Mouse (Mus musculus) gastrocnemius, postnatal 14 days (tissue): ENCODE data around the gene Ppip5k2. TPM values are rescaled to one million over a fixed set of nuclear protein-coding genes. Genes with fewer than 3 reads are reported as not detected.

Experiments
- DNase-seq: peaks from one replicate; pipeline ENCODE4 v3.0.0; 2021; ENCODE audit warnings: mixed read lengths
- intact Hi-C: fragments of 180-260 bp; cut with DNase I; formaldehyde crosslinking; loops from one replicate; pipeline ENCODE4 v1.15.1; 2025; ENCODE audit warnings: low total_unique reads
- total RNA-seq, 2 experiments: library from RNA; stranded (reverse); gene quantifications; 2 replicates each; pipeline ENCODE4 v1.2.3; 2021

Gene Ppip5k2
- total RNA-seq, 2 experiments from 2014 or later, result 2.7 to 3.8 TPM

DNA sequence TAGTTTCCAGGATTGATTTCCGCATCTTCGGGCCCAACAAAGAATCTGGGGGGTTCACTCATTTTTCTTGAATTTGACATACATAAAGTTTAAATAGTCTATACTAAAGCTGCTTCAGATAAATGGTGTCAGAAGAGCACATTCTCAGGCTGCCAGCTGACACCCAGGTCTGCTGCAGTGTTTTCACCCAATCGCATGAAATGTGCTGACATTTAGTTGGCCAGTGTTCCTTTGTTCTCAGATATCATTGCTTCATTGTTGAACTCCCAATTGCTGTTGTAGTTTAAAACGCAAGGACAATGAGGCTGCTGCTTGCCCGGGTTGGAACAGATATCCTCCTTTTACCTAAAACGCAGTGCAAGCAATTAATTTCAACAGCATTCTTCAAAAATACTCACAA is 8.7 kb downstream of the Ppip5k2 start:
- intact Hi-C loops, result no loop called here
- DNase-seq, result no peak

GRCm38 (mm10) chr1:97760598-97760997 is 9.6 kb downstream of the Ppip5k2 start:
- intact Hi-C loops, result no loop called here
- DNase-seq, result no peak

- intact Hi-C loops, result no loop called here
- no peak for DNase-seq
These were observed 10.4 kb downstream of the Ppip5k2 start for GRCm38 (mm10) chr1:97759841-97760240.

- intact Hi-C loops, result no loop called here
These were observed 15.8 kb downstream of the Ppip5k2 start for GRCm38 (mm10) chr1:97754392-97754791.

GRCm38 (mm10) chr1:97753216-97753615 is 17.0 kb downstream of the Ppip5k2 start:
- DNase-seq, result no peak
- intact Hi-C loops, result no loop called here

More at GRCm38 (mm10) chr1:97754392-97754791, 15.8 kb downstream of the Ppip5k2 start:
- DNase-seq, result no peak

GRCm38 (mm10) chr1:97748163-97748562 is 22.0 kb downstream of the Ppip5k2 start:
- intact Hi-C loops, result no loop called here
- no peak for DNase-seq

- intact Hi-C loops, result no loop called here
- DNase-seq, result no peak
These were observed 23.9 kb downstream of the Ppip5k2 start for GRCm38 (mm10) chr1:97746261-97746660.

DNA sequence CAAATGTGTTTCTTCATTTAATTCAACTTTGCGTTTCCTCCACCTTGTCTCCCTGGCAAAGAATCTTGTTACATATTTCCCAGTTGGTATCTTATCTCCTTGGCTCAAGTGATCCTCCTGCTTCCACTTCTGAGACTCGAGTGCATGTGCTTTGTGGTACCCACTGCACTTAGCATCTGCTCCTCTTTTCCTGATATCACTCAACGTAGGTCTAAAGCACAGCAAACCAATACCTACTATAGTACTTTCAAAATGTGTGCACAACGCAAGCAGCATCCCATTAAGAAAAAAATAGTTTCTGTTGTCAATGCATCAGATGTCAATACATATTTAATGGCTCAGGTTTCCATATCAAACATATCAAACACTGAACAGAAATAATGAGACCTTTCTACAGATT is 24.5 kb downstream of the Ppip5k2 start:
- DNase-seq, result no peak
- intact Hi-C loops, result no loop called here

DNA sequence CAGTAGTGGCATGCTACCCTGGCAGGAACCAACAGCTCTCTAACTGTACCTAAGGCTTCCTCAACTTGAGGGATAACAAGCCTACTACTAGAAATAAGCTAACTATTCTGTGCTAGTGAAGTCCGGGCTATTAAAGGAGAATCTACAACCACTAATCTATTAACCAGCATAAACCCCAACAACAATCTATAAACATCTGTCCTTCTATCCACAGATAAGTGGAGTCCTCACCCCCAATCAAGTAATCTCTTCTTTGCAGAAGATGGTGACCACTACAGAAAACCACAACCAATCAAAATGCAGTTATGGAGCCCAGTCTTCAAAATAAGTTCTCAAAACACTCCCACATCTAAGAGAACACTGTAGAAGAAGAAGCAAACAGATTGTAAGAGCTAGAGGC is 27.1 kb downstream of the Ppip5k2 start:
- intact Hi-C loops, result no loop called here
- no peak for DNase-seq

GRCm38 (mm10) chr1:97729339-97729738 is 40.9 kb downstream of the Ppip5k2 start:
- intact Hi-C loops, result no loop called here
- no peak for DNase-seq

- intact Hi-C loops, result no loop called here
- DNase-seq, result no peak
These were observed 43.5 kb downstream of the Ppip5k2 start for GRCm38 (mm10) chr1:97726730-97727129.

GRCm38 (mm10) chr1:97718440-97718839 is 51.8 kb downstream of the Ppip5k2 start:
- intact Hi-C loops, result no loop called here
- DNase-seq, result no peak

GRCm38 (mm10) chr1:97714334-97714868 is 55.8 kb downstream of the Ppip5k2 start:
- no peak for DNase-seq
- intact Hi-C loops, result no loop called here

GRCm38 (mm10) chr1:97710520-97710919 is 59.7 kb downstream of the Ppip5k2 start:
- intact Hi-C loops, result no loop called here
- no peak for DNase-seq

DNA sequence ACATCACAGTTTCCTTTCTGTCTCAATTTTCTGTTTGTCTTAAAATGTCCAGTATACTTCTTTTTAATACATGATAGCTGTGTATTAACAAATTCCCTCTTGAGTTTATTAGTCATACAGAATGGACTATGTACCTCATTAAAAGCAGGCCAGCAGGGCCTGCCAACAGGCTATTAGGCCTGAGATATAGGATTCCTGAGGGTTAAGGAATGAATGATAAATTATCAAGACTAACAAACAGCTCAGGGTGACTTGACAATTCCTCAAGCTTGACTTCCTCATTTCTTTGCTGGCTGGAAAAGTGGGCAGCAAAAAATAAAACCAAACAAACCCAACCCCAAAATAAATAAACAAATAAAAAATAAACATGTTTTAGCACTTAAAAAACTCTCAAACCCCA is 64.8 kb downstream of the Ppip5k2 start:
- no peak for DNase-seq
- intact Hi-C loops, result no loop called here

GRCm38 (mm10) chr1:97704646-97705045 is 65.6 kb downstream of the Ppip5k2 start:
- no peak for DNase-seq
- intact Hi-C loops, result no loop called here

- intact Hi-C loops, result no loop called here
- no peak for DNase-seq
These were observed 71.1 kb downstream of the Ppip5k2 start for GRCm38 (mm10) chr1:97698956-97699570.

GRCm38 (mm10) chr1:97697273-97697672 is 72.9 kb downstream of the Ppip5k2 start:
- intact Hi-C loops, result no loop called here
- DNase-seq, result no peak

GRCm38 (mm10) chr1:97693825-97694224 is 76.4 kb downstream of the Ppip5k2 start:
- intact Hi-C loops, result no loop called here
- no peak for DNase-seq

- DNase-seq, result peak; percentile 16
- intact Hi-C loops, result no loop called here
These were observed 81.5 kb downstream of the Ppip5k2 start for GRCm38 (mm10) chr1:97688756-97689155.

DNA sequence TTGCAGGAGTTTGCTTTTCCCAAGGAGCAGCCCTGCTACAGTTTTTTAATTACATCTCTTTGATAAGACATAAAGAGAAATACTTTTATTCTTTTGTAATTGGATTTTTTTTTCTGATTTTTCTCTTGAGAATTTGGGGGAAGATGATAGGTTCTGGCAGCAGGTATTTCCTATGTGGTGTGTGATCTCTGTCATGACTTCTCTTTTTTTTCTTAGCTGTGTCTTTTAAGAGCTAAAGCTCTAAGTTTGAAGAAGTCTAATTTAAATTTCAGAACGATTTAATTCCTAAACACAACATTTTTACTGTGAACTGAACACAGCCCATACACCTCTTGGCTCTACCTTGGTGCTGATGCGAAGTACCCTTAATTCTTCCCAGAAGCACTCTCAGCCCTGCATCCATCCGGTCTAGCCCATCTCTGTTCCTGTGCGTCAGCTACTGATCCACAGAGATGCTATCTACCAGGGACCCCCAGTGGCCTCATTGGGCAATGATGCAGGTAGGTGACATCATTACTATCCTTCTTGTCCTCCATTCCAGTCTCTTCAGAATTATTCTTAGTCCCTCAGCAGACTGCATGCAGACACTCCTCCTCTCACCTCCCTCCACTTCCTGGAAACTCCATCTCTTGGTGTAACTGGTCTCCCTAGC is 93.6 kb downstream of the Ppip5k2 start:
- intact Hi-C loops, result no loop called here

More for the DNA sequence above, 93.6 kb downstream of the Ppip5k2 start:
- no peak for DNase-seq
